Mouse (Mus musculus) layer of hippocampus, adult 18-20 months (tissue): Measurements from ENCODE around the gene Ptprc. TPM values are rescaled to one million over a fixed set of nuclear protein-coding genes. Genes with fewer than 3 reads are reported as not detected.
A peak's percentile ranks its signal among the peaks of the same experiment; 100 is the strongest.

Source experiments
- DNase-seq, 2 experiments: peaks; one replicate each; pipeline ENCODE4 v3.0.0; 2022; ENCODE audit warnings: low spot score in 2 of 2
- total RNA-seq, 2 experiments: library from RNA; stranded (reverse); gene quantifications; 2 replicates each; pipeline ENCODE4 v1.2.3; 2021

Ptprc gene
- total RNA-seq, 2 experiments from 2014 or later = 2.2 to 2.8 TPM

GRCm38 (mm10) chr1:138153126-138153525, 22.4 kb downstream of the Ptprc start:
- no peak for DNase-seq

- DNase-seq = peak; percentile 66 to 77
These were observed 26.7 kb downstream of the Ptprc start for GRCm38 (mm10) chr1:138148844-138149243.

GRCm38 (mm10) chr1:138145571-138145970, 29.9 kb downstream of the Ptprc start:
- no peak for DNase-seq

- no peak for DNase-seq
These were observed 30.4 kb downstream of the Ptprc start for GRCm38 (mm10) chr1:138145148-138145547.

DNA sequence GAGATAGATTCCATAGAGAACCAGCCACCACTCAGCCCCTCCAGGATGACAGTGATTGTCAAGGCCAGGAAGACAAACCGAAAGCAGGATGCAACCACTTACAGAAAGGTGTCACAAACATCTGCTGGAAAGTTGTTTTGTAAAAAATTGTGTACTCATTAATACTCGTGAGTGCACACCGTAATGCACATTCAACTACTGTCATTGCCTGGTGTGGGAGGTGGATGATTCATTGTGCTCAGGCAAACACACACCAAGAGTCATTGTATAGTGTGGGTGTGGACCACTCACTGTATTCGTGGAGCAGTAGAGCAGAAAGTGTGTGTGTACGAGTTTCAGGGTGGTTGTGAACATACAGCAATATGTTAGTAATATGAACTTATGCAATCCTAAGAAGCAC, 31.1 kb downstream of the Ptprc start:
- DNase-seq = peak in 1 of 2 experiments; percentile 30

- DNase-seq = no peak
These were observed 34.7 kb downstream of the Ptprc start for GRCm38 (mm10) chr1:138140769-138141168.

- no peak for DNase-seq
These were observed 37.8 kb downstream of the Ptprc start for GRCm38 (mm10) chr1:138137696-138138095.

DNA sequence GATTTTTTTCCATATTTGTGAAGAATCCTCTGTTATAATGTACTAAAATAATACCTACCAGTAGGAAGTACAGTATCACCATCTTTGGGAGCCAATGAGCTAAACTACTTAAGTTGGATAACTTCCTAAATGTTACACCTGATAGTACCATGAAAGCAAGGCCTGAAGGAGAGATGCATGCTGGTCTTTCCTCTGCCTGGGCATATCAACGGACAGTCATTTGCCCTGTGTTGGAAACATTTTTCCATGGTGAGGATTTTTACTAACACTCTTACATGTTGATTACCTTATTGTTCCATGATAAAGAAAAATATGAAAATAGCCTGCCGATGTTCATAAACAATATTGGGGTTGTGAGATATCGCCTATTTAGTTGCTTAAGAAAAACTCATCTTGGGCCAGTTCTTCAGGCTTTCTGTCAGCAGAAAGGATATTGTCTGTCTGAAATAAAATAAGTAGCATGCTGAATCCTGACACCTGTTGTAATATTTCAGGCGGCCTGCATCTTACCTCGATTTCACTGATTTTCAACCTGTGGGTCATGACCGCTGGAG, 38.4 kb downstream of the Ptprc start:
- DNase-seq = no peak

DNA sequence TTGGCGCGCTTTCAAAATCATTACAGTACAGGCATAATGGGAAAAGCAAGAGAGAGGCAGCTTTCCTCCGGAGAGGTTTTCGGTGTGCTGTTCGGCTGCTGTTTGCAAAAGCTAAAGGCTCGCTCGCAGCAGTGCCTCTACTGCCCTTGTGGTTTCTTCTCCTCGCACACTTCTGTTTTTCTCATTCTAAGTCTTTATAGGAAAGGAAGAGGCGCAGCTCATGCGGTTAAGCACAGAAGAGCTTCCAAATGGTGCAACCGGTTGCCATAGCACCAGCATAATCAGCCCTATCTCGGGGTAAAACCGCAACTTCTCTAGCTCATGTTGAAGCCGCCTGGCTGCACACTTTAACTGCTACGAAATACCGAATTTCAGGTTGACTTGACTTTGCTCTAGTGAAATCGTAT, 39.1 kb downstream of the Ptprc start:
- DNase-seq = peak; percentile 78 to 87

- no peak for DNase-seq
These were observed 39.7 kb downstream of the Ptprc start for GRCm38 (mm10) chr1:138135637-138136372.

DNA sequence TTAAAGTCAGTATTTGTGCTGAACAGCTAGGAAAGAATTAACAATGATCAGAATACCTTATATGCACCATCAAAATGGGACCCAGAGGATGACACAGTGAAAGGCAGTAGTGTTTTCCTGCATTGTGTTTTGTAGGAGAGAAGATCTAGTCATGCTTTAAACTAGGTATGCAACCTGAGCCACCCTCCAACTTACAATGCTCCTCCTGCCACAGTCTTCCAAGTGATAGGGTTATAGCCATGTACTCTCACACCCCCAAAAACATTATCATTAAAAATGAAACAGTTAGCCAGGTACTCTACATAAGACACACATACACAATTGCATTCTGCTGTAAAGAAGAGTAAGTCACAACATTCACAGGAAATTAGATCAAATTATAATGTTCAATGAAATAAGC, 40.4 kb downstream of the Ptprc start:
- no peak for DNase-seq

- DNase-seq = no peak
These were observed 41.2 kb downstream of the Ptprc start for GRCm38 (mm10) chr1:138134324-138134723.

DNA sequence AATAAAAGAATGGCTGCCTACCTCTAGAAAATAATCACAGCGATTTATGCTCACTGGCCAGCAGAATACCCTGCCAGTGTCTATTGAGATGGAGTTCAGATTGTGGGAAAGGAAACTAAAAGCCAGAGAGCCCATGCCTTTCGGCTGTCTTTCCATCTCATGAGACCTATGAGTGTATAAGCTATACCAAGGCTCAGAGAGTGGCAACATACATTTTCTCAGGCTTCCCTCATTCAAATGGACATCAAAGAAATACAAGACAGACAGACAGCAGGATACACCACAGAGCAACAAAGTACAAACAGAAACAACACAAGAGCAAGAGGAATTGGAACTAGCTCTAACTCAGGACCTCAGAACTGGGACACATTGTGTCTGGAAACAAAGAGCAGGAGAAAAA, 43.8 kb downstream of the Ptprc start:
- DNase-seq = no peak

DNA sequence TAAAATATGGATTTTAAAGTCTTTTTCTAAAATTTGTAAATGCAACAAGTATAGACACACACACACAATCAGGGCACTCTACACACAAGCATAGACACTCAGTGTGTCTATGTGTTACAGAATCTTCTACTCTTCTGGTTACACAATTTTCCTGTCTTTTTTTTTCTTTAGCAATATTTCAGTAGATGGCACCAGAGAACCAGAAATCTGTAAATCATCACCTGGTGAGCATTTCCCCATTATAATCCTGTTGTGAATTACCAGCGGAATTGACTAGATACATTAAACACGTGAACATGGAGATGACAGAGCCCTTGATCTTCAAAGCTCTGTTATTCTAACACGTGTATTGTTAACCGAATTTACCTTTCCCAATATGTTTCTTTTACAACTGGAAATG, 45.4 kb downstream of the Ptprc start:
- DNase-seq = peak in 1 of 2 experiments; percentile 57

GRCm38 (mm10) chr1:138126843-138127242, 48.7 kb downstream of the Ptprc start:
- DNase-seq = no peak

GRCm38 (mm10) chr1:138125281-138125680, 50.2 kb downstream of the Ptprc start:
- DNase-seq = no peak

DNA sequence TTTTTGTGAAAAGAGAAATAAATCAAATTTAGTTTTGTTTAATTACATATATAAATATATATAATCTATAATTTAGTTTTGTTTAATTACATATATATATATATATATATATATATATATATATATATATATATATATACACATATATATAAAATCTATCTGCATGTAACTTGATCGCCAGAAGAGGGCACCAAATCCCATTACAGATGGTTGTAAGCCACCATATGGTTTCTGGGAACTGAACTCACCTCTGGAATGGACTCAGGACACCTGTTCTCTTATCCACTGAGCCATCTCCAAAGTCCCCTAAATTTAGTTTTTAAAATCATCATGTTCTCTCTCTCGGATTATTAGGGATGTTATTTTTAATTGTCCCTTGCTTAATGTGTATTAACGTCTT, 51.6 kb downstream of the Ptprc start:
- DNase-seq = no peak

DNA sequence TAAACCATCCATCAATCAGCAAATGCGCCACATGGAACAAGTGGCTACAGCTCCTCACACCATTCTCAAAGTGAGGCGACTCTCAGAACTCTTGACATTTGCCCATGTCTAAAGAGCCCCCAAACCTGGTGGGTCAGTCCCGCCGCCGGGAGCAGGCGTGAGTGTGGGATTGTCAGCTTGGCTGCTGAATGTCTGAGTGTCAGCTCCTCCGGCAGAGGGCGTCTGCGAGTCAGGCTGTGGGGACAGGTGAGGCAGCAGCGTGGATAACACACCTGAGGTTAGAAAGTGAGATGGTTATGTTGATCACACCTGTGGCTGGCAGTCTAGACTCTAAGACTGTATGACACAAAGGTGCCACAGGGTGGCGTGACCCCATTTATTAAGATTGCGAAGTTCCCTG, 55.6 kb downstream of the Ptprc start:
- DNase-seq = no peak

DNA sequence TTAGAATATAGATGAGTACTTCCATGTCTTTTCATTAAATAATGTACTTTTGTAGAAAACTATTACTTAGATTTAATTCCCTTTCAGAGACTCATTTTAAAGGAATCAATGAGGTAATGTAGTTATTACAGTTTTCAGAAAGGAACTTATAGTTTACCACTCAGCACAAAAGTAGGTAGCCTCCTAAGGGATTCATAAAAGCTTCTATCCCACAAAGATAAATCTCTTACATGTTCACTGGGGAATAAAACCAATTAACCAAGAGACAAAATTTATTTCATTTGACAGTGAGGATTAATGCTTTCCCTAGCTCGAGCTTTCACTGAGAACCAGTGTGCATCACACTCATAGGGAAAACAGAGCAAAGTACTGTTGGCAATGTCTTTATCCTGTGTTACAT, 82.3 kb downstream of the Ptprc start:
- no peak for DNase-seq

DNA sequence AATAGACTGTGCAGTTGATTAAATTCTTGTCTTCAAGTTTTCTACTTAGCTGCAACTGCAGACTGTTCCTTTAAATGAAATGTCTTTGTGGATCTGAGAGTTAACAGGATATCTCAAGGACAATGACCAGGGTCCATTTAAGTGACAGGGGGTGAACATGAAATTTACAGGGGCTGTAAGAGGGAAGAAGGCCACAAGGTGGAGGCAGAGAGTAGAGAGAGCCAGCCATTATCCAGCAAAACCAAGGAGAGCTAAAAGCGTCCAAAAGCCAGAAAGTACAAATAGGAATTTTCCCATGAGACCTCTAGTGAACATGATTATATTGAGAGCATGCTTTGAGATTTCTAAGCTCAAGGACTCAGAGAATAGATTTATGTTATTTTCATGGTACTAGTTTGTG, 89.7 kb downstream of the Ptprc start:
- DNase-seq = peak in 1 of 2 experiments; percentile 18

- DNase-seq = no peak
These were observed 91.8 kb downstream of the Ptprc start for GRCm38 (mm10) chr1:138083707-138084106.

DNA sequence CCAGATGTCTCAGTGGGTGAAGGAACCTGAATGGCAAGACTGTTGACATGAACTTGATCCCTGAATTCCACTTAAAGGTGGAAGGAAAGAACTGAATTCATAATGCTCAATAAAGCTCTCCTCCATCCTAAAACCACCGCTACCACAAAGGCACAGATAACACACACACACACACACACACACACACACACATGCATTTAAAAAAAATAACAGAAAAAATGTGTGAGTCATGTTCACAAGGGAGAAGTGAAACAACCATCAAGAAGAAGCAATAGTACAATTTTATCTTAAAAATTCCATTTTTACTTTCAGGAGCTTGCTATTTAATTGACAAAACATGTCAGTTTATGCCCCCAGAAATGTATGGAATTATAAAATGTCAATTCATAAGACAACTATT, 95.2 kb downstream of the Ptprc start:
- no peak for DNase-seq
